Mouse (Mus musculus): Measurements from ENCODE around the gene Crybg3.

GRCm38 (mm10) chr16:59449092-59449491, 151.7 kb downstream of the Crybg3 start:
- TF ChIP-seq POLR2A (IDR thresholded peaks at IDR 0.05; ENCODE audit: low read depth, low read length) (no peak), CTCF (IDR thresholded peaks at IDR 0.05; ENCODE audit: borderline replicate concordance, insufficient read depth, low read length) (no peak)
